Mouse (Mus musculus) cortical plate, adult 2 months (tissue): ENCODE data around the gene Ift57. TPM values are rescaled to one million over a fixed set of nuclear protein-coding genes. Genes with fewer than 3 reads are reported as not detected.

Experiments
- H3K27ac ChIP-seq: fragments of 200-500 bp; 2 replicates; pipeline ENCODE4 v1.5.1; 2012; ENCODE audit warnings: low read length, control low read depth, inconsistent platforms; ENCODE audit not compliant: insufficient read depth
- H3K4me1 ChIP-seq: fragments of 200-500 bp; 2 replicates; pipeline ENCODE4 v1.6.1; 2011; ENCODE audit warnings: low read length; ENCODE audit not compliant: control insufficient read depth, insufficient read depth
- H3K4me3 ChIP-seq: fragments of 200-500 bp; 2 replicates; pipeline ENCODE4 v1.5.1; 2011; ENCODE audit warnings: mild to moderate bottlenecking, low read length, control low read depth; ENCODE audit not compliant: insufficient read depth
- CTCF ChIP-seq: fragments of 200-500 bp; IDR thresholded peaks from 2 replicates; pipeline ENCODE4 v1.5.1; 2011; ENCODE audit warnings: mild to moderate bottlenecking, control low read depth, low read length; ENCODE audit not compliant: insufficient read depth; ENCODE audit errors: extremely low read depth
- POLR2A ChIP-seq: fragments of 200-500 bp; IDR thresholded peaks from 2 replicates; pipeline ENCODE4 v1.6.1; 2011; ENCODE audit warnings: mild to moderate bottlenecking, low read length, control low read depth; ENCODE audit not compliant: insufficient read depth; ENCODE audit errors: extremely low read depth
- polyA plus RNA-seq: library from polyadenylated mRNA; depleted of rRNA; stranded (reverse); fragments of >200 nt; gene quantifications from 2 replicates; pipeline ENCODE4 v1.2.3, GENCODE M21; 2012

Ift57 gene
- polyA plus RNA-seq, 1 experiment: 53.3 TPM

DNA sequence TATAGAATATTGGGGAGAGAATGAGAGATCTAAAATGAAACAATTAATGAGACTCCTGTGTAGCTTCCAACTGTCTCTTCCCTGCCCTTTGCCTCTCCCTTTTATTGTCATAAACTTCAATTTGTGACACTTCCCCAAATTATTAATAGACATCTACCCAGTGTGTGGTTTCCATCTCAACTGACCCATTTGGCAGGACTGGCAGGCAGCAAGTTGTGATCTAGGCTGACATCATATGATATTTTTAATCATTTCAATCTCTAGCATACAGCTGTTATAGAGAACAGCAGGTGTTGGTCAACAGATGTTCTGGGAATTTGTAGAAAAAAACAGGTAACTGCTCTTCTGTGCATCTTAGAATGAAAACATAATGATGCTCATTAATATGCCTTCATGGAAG is 84.3 kb downstream of the Ift57 start:
- Histone ChIP-seq H3K4me3 (no peak overlapping the region), H3K4me1 (no peaks in the 10 kb centered on the region), H3K27ac (no peak overlapping the region)
- TF ChIP-seq POLR2A (no peak), CTCF (no peak)

- Histone ChIP-seq H3K27ac (no peak overlapping the region), H3K4me1 (no peaks in the 10 kb centered on the region), H3K4me3 (no peak overlapping the region)
- TF ChIP-seq POLR2A: no peak
- TF ChIP-seq CTCF: no peak
Measured at GRCm38 (mm10) chr16:49786116-49786515, 87.1 kb downstream of the Ift57 start.

DNA sequence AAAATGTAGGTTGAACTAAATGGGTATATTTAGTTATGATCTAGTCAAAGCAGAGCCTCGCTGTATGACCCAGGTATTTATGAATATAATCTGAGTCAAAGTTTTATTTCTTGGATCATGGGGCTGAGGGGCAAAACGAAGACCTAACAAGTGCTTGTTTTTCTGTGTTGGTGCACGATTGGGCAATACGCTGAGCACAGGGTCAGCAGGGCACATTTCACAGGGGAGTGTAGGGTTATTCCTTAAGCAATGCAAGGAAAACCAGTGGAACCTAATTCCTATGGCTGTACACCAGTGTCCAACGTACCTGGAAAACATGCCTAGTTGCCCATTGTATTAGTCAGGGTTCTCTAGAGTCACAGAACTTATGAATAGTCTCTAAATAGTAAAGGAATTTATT is 88.7 kb downstream of the Ift57 start:
- Histone ChIP-seq H3K27ac (no peak overlapping the region), H3K4me3 (no peak overlapping the region), H3K4me1 (no peaks in the 10 kb centered on the region; the same call in 1 of the 2 replicates)
- no peak for TF ChIP-seq POLR2A
- no peak for TF ChIP-seq CTCF

DNA sequence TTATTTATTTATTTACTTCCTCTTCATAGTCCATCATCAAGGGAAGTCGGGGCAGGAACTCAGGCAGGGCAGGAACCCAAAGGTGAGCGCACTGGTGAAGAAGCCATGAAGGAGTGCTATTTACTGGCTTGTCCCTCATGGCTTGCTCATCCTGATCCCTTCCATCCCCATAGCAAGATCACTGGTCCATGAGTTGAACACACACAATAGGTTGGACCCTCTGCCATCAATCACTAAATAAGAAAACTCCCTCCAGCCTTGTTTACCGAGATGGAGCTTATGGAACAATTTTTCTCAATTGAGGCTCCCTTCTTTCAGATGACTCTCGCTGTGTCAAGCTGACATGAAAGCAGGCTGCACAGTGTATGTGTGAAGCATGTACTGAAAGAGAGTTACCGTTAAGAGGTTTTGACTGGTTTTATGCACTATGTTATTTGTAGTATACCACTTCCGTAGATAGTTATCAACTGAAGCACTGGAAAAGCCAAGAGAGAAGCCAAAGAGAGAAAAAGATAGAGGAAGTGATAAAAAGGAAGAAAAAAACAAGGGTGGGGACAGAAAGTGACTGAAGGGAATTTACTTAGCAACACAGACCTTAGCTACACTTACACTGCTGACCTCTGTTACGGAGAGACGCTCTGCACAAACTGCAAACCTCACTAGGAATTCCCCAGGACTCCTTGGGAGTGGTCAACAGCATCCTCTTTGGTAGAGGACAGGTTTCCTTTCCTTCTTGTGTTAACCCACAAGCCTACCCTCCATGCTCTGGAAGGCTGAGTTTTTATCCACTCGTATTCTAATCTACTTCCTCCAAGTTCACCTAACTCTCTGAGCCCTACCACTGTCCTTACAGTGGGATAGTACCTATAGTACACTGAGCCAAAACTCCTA is 91.8 kb downstream of the Ift57 start:
- Histone ChIP-seq H3K4me1 (no peaks in the 10 kb centered on the region; the same call in 1 of the 2 replicates), H3K4me3 (no peak overlapping the region), H3K27ac (no peak overlapping the region)
- TF ChIP-seq CTCF (no peak), POLR2A (no peak)

- no peaks in the 10 kb centered on the region; the same call in 1 of the 2 replicates for H3K4me1 ChIP-seq
- no peak for TF ChIP-seq CTCF
- TF ChIP-seq POLR2A: no peak
- H3K27ac ChIP-seq: no peak overlapping the region
- no peak overlapping the region for H3K4me3 ChIP-seq
Measured at GRCm38 (mm10) chr16:49792446-49792878, 93.4 kb downstream of the Ift57 start.

DNA sequence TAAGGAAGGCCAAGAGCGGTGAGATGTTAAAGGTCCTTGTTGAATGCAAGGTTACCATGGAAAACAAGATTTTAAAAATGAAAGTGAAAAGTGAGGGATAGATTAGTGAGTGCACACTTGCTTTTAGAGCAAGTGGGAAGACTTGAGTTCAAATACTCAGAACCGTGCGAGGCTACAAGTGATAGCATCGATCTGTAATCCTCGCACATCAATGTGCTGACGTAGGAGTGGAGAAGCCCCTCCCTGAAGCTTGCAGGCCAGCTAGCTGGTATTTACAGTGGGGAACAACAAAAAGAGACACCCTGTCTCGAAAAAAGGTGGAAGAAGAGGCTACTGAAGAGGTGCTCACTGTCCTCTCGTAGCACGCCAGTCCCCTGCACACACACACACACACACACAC is 94.6 kb downstream of the Ift57 start:
- Histone ChIP-seq H3K4me1 (no peaks in the 10 kb centered on the region; the same call in 1 of the 2 replicates), H3K4me3 (no peak overlapping the region), H3K27ac (no peak overlapping the region)
- TF ChIP-seq POLR2A (no peak), CTCF (no peak)

- TF ChIP-seq POLR2A (no peak), CTCF (no peak)
- Histone ChIP-seq H3K4me3 (no peak overlapping the region), H3K4me1 (no peaks in the 10 kb centered on the region; the same call in 1 of the 2 replicates), H3K27ac (no peak overlapping the region)
Measured at GRCm38 (mm10) chr16:49796271-49796670, 97.2 kb downstream of the Ift57 start.

- no peaks in the 10 kb centered on the region; the same call in 1 of the 2 replicates for H3K4me1 ChIP-seq
- H3K4me3 ChIP-seq: no peak overlapping the region
- no peak overlapping the region for H3K27ac ChIP-seq
- TF ChIP-seq POLR2A (no peak), CTCF (no peak)
Measured at GRCm38 (mm10) chr16:49796954-49797353, 97.9 kb downstream of the Ift57 start.

DNA sequence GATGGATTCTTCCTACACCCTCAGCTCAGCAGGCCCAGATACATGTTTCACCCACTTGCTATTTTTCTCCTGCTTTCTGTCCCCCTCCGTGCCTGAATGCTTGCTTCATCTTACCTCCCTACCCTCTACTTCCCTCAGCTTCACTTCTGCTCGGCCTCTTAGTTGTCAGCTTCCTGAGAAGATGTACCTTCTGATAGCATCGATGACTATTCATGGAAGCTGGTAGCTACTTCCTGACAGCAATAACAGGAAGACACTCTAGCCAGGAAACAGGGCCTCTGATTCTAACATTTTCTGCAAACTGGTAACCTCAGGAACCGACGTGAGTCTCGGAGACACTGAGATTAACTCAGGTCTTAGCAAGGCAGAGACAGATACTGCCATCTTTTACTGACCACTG is 99.8 kb downstream of the Ift57 start:
- Histone ChIP-seq H3K4me3 (no peak overlapping the region), H3K4me1 (no peaks in the 10 kb centered on the region), H3K27ac (no peak overlapping the region)
- no peak for TF ChIP-seq POLR2A
- TF ChIP-seq CTCF: no peak
